Mouse (Mus musculus): Measurements from ENCODE around the gene Lrrc28. TPM values are rescaled to one million over a fixed set of nuclear protein-coding genes. Genes with fewer than 3 reads are reported as not detected.

The Lrrc28 gene
- polyA plus RNA-seq, 1 experiment from 2014 or later = 11.5 TPM

DNA sequence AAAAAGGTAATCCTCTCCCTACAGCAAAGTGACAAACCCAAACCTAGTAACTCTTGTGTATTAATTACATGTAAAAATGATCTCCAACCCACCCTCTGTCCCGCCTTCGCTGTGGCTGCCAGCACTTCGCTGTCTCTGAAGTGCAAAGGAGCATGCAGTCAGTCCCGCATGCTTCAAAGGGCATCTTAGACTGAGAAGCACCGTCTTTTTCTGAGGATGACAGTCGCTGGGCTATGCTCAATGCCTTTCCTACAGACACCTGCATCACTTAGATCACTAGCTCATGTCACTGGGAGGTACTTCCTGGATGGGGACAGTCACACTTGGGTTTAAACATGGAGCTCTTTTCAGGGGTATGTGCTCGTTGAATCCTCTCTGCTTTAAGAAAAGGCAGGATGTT, 133.5 kb downstream of the Lrrc28 start:
- Histone ChIP-seq H3K27me3 (no peaks in the 10 kb centered on the region), H3K4me3 (no peak overlapping the region), H3K9me3 (replicated peaks) (no peaks in the 10 kb centered on the region), H3K4me2 (no peak overlapping the region), H3K27ac (no peak overlapping the region), H3K4me1 (replicated peaks) (peaks cover 12% of the 10 kb centered on the region), H3K36me3 (no peaks in the 10 kb centered on the region), H3K9ac (no peak overlapping the region)
- ATAC-seq (replicated peaks; ENCODE audit: insufficient number of reproducible peaks, insufficient read depth, low FRiP score, low read depth) = no peak
- 85% methylated on average over 7 of the region's 7 CpGs for WGBS

DNA sequence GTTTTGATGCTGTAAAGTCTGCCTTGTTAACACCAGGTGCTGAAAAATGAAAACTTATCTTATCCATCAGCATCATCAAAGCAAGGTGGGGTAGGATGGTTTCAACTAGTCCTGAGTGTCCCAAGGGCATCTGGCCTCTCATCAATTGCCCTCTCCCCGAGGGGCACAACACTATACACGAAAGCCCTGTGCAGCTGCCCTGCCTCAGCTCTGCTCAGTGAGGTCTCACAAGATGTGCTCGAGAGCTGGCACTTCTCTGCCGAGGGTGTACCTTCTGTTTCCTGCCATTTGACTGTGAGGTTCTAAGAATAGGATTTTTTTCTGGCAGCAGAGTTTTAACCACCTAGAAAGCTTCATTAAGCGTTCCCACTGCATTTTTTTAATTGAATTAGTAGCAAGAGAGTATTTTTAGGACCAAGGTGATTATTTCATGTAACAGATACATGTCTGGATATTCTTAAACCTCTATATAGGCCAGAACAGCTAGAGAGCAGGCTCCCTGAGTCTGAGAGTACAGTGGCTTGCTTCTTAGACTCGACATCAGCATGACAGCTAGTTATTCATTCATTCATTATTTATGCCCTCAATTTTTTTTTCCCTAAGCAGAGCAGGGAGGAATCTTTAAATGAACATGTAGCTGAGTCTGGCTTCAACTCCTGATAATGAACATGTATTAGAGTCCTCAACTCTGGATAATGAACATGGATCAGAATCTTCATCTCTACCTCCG, 141.6 kb downstream of the Lrrc28 start:
- Histone ChIP-seq H3K4me2 (no peak overlapping the region), H3K9me3 (replicated peaks) (no peaks in the 10 kb centered on the region)
- ATAC-seq (replicated peaks; ENCODE audit: insufficient number of reproducible peaks, insufficient read depth, low FRiP score, low read depth) = no peak; the same call in 1 of the 2 replicates

DNA sequence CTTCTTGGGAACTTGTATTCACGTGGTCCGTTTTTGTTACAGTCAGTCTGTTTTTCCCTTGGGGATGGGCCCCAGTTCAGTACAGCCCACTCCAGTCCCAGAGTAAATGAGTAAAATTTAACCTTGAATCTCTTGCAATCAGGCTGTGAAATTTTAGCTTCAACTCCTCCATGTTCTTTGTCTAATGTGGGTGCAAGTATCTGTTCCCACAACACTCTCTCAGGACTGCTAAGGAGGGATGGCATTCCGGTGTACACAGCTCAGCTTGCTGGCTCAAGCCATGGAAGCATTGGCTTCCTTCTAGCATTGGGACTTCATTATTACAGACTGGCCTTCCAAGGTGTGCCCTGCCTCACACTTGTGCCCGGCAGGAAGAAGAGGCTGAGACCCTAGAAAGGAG, 142.4 kb downstream of the Lrrc28 start:
- Histone ChIP-seq H3K4me1 (replicated peaks) (peaks cover 25% of the 10 kb centered on the region), H3K36me3 (no peaks in the 10 kb centered on the region), H3K4me3 (no peak overlapping the region), H3K27me3 (no peaks in the 10 kb centered on the region), H3K4me2 (no peak overlapping the region), H3K9me3 (replicated peaks) (no peaks in the 10 kb centered on the region), H3K27ac (no peak overlapping the region), H3K9ac (no peak overlapping the region)
- WGBS = 64% methylated on average over 4 of the region's 4 CpGs
- ATAC-seq (replicated peaks; ENCODE audit: insufficient number of reproducible peaks, insufficient read depth, low FRiP score, low read depth) = no peak

More for the DNA sequence above, 141.6 kb downstream of the Lrrc28 start:
- no peak overlapping the region for H3K4me3 ChIP-seq
- H3K9ac ChIP-seq = no peak overlapping the region
- 42% methylated on average over 7 of the region's 7 CpGs for WGBS
- peak overlapping the region; percentile 28; the same call in 1 of the 2 replicates for H3K27ac ChIP-seq
- H3K4me1 ChIP-seq (replicated peaks) = peaks cover 25% of the 10 kb centered on the region
- H3K36me3 ChIP-seq = no peaks in the 10 kb centered on the region
- no peaks in the 10 kb centered on the region for H3K27me3 ChIP-seq

DNA sequence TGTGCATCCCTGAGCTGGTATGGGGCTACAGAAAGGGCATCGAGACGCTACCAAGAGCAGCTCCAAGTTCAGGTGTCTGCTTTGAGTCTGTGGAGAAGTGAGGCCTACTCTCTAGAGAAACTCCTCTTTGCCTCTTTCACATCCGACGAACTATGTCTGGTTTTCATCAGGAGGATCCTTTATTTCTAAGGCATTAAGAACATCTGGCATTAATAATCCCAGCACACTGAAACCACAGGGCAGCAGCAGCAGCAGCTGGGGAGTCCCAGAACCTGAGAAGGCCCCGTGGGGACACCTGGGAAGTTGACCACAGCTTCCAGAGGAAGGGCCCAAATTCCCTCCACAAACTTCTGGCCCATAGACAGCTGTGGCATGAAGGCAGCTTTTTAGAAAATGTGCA, 144.2 kb downstream of the Lrrc28 start:
- Histone ChIP-seq H3K9ac (no peak overlapping the region), H3K4me2 (no peak overlapping the region), H3K4me3 (no peak overlapping the region), H3K27ac (no peak overlapping the region), H3K4me1 (replicated peaks) (peaks cover 25% of the 10 kb centered on the region), H3K27me3 (no peaks in the 10 kb centered on the region), H3K36me3 (no peaks in the 10 kb centered on the region), H3K9me3 (replicated peaks) (no peaks in the 10 kb centered on the region)
- no peak for ATAC-seq (replicated peaks; ENCODE audit: insufficient number of reproducible peaks, insufficient read depth, low FRiP score, low read depth)
- 67% methylated on average over 5 of the region's 5 CpGs for WGBS

DNA sequence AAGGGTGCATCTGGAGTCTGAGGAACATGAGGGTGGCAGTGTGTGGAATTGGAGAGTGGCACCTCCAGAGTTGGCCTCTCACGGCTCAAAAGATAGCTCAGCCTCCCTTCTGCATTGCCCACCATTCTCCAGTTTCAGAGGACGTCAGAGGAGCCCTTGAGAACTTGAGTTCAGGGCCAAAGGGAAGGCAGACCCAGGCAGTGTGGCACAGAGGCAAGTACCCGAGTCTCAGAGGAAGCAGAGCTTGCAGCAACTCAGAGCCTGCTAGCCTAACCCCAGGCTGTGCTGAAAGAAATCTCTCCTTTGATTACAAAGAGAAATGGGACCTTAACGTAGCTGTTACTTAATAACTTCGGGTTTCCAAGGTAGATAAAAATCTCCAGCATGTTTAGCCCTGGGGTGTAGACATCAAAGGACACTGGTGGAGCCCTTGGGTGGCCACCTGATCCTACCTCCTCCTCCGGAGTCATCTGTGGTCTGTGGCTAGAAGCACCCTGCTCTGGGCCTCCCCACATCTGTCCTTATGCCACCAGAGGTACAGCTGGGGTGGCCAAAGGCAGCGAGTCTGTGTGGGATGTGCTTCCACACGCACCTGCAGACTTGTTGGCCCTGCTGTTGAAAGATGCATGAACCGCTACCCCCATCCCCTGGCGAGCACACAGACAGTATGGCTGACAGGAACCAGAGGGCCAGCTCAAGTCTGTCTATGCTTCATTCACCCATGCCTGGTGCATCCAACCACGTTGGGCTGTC, 144.8 kb downstream of the Lrrc28 start:
- no peak overlapping the region for H3K27ac ChIP-seq
- 65% methylated on average over 11 of the region's 11 CpGs for WGBS
- no peaks in the 10 kb centered on the region for H3K9me3 ChIP-seq (replicated peaks)
- H3K4me2 ChIP-seq = no peak overlapping the region
- H3K4me1 ChIP-seq (replicated peaks) = peaks cover 25% of the 10 kb centered on the region
- no peaks in the 10 kb centered on the region for H3K27me3 ChIP-seq
- no peaks in the 10 kb centered on the region for H3K36me3 ChIP-seq
- no peak for ATAC-seq (replicated peaks; ENCODE audit: insufficient number of reproducible peaks, insufficient read depth, low FRiP score, low read depth)
- H3K4me3 ChIP-seq = no peak overlapping the region
- H3K9ac ChIP-seq = no peak overlapping the region

DNA sequence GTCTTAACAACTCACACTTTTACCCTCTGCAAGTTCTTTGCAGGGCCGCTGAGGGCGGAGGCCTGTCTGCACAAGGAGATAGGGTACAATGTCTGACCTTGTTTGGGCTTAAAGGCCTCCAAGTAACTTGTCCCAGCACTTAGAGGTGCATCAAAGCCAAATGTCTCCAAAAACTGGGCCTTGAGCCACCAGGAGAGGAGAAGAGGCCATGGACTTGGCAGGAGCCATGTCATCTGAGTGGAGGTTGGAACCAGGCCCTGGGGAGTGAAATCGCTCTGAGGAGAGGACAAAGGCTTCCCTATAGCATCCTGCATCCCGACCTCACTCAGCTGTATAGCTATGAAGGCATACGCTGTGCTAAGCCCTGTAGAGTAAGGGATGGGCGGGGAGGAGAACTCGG, 145.6 kb downstream of the Lrrc28 start:
- ATAC-seq (replicated peaks; ENCODE audit: insufficient number of reproducible peaks, insufficient read depth, low FRiP score, low read depth) = no peak; the same call in 1 of the 2 replicates
- WGBS = 76% methylated on average over 7 of the region's 7 CpGs
- H3K4me1 ChIP-seq (replicated peaks) = peaks cover 29% of the 10 kb centered on the region
- H3K36me3 ChIP-seq = no peaks in the 10 kb centered on the region
- no peak overlapping the region for H3K9ac ChIP-seq
- H3K9me3 ChIP-seq (replicated peaks) = no peaks in the 10 kb centered on the region
- H3K27me3 ChIP-seq = no peaks in the 10 kb centered on the region
- H3K4me2 ChIP-seq = no peak overlapping the region
- H3K27ac ChIP-seq = no peak overlapping the region
- no peak overlapping the region for H3K4me3 ChIP-seq

DNA sequence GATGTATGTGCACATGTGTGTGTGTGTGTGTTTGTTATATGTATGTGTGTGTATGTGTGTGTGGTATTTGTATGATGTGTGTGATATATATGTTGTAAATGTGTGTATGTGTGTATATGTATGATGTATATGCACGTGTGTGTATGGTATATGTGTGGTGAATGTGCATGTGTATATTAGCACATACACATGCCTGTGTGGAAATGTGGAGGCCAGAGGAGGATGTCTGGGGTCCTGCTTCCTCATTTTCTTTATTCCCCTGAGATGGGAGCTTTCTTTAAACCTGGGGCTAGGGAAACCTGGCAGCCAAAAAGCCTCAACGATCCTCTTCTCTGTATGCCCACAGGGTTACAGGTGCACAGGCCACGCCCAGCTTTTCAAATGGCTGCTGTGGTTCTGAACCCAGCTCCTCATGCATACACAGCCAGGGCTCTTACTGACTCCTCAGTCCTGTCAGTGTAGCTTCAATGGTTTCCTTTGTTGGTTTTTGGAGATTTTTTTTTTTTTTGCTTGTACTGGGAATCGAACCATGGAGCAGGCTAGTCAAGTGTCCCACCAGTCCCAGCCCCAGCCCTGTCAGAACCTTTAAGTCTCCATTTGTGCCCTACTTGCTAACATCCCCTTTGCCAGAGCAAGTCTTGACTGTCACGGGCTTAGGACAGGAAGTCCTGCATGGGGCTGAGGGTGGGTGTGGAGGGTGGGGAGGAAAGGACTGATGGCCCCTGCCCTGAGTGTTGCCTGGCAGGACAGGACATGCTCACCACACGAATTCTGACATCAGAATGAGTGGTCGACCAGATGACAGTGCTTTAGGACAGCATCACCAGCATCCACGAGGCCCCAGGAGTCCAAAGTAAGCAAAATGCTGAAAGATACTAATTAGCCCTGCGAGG, 151.0 kb downstream of the Lrrc28 start:
- no peaks in the 10 kb centered on the region for H3K9me3 ChIP-seq (replicated peaks)
- WGBS = 73% methylated on average over 9 of the region's 9 CpGs
- H3K4me1 ChIP-seq (replicated peaks) = peaks cover 5% of the 10 kb centered on the region; the same call in 1 of the 2 replicates
- no peak for ATAC-seq (replicated peaks; ENCODE audit: insufficient number of reproducible peaks, insufficient read depth, low FRiP score, low read depth)
- H3K4me2 ChIP-seq = no peak overlapping the region
- no peak overlapping the region for H3K4me3 ChIP-seq
- H3K27me3 ChIP-seq = no peaks in the 10 kb centered on the region
- H3K9ac ChIP-seq = no peak overlapping the region
- no peaks in the 10 kb centered on the region for H3K36me3 ChIP-seq
- H3K27ac ChIP-seq = no peak overlapping the region

DNA sequence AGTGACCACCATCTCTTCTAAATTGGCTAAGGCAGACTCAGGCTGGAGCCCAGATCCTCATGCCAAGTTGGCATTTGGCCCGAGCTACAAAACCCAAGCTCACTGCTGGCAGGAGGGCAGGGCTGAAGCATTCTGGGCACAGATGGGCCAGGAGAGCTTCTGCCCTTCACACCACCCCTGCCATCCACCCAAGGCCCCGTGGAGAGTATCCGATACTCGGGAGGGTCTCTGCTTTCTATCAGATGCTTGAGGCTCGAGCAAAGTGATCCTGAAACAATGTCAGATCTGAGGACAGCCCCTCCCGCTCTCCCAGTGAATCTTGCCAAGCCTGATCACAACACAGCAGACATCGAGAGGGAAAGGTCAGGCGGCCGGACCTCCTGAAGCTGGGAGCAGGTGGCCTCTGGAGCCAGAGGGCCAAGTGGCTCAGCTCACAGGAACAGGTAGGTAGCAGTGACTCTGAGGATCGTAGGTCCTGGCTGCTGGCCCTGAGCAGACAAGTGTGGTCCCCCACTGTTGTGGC, 157.1 kb downstream of the Lrrc28 start:
- no peaks in the 10 kb centered on the region for H3K9me3 ChIP-seq (replicated peaks)
- H3K4me2 ChIP-seq = no peak overlapping the region
- ATAC-seq (replicated peaks; ENCODE audit: insufficient number of reproducible peaks, insufficient read depth, low FRiP score, low read depth) = no peak
- H3K4me3 ChIP-seq = no peak overlapping the region
- no peaks in the 10 kb centered on the region for H3K27me3 ChIP-seq
- no peak overlapping the region for H3K9ac ChIP-seq
- 66% methylated on average over 10 of the region's 10 CpGs for WGBS
- peak overlapping the region; percentile 25; the same call in 1 of the 2 replicates for H3K27ac ChIP-seq
- H3K4me1 ChIP-seq (replicated peaks) = peaks cover 16% of the 10 kb centered on the region
- no peaks in the 10 kb centered on the region for H3K36me3 ChIP-seq

DNA sequence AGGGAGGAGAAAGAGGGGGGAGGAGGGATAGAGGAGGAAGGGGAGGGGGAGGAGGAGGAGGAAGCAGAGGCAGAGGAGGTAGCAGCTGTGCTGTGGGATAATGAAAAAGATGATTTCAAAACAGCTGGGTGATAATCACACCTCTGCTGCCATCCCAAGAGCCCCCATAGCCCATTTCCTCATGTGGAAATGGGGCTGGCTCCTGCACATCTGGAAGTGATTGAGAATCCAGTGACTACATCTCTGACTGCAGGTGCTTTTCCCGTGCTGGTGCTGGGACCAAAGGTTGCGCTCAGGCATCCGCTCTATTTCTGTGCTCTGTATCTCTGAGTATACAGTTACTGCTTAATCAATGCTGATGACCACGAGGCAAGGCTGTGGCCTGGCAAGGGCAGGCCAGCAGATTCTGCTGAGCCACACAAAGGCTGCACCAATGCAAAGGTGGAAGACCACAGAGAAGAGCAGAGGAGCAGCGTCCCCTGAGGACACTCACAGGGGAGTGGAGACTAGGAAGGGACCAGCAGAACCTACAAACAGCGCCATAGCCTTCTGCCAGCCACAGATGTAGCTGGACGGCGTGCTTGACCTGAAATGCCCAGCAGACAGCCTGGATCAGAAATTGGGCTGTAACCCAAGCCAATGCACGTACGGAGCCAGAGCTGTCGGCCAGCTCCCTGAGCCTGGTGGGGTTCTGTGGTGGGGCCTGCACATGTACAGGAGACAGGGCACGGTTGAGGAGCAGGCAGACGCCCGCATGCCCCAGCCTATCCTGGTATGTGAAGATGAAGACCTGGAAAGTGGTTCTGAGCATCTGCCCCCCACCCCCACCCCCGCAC, 157.9 kb downstream of the Lrrc28 start:
- ATAC-seq (replicated peaks; ENCODE audit: insufficient number of reproducible peaks, insufficient read depth, low FRiP score, low read depth) = no peak
- no peaks in the 10 kb centered on the region for H3K27me3 ChIP-seq
- no peak overlapping the region for H3K4me2 ChIP-seq
- H3K36me3 ChIP-seq = no peaks in the 10 kb centered on the region
- H3K4me1 ChIP-seq (replicated peaks) = peaks cover 23% of the 10 kb centered on the region
- no peaks in the 10 kb centered on the region for H3K9me3 ChIP-seq (replicated peaks)
- H3K4me3 ChIP-seq = no peak overlapping the region
- no peak overlapping the region for H3K9ac ChIP-seq
- WGBS = 78% methylated on average over 15 of the region's 15 CpGs
- H3K27ac ChIP-seq = no peak overlapping the region

DNA sequence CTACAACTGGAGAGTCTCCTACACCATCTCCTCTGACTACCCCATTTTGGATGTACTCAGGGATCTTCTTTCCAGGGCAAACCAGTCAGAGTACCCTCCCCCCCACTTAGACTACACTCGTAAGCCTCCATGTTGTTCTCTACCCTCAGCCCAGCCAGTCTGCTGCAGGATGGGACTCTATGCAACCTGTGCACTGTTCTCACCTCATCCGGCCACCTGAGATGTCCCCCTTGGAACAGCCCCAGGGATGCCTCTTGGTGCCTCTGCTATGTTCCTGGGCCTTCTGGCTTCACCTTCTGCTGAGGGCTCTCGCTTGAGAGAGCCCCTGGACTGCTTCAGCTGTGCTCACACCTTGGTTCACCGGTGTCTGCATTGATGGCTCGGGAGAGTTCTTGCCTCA, 158.7 kb downstream of the Lrrc28 start:
- H3K36me3 ChIP-seq = no peaks in the 10 kb centered on the region
- no peak for ATAC-seq (replicated peaks; ENCODE audit: insufficient number of reproducible peaks, insufficient read depth, low FRiP score, low read depth)
- H3K9ac ChIP-seq = no peak overlapping the region
- H3K4me2 ChIP-seq = no peak overlapping the region
- no peak overlapping the region for H3K27ac ChIP-seq
- 79% methylated on average over 5 of the region's 5 CpGs for WGBS
- no peaks in the 10 kb centered on the region for H3K9me3 ChIP-seq (replicated peaks)
- H3K4me1 ChIP-seq (replicated peaks) = peaks cover 26% of the 10 kb centered on the region
- no peak overlapping the region for H3K4me3 ChIP-seq
- no peaks in the 10 kb centered on the region for H3K27me3 ChIP-seq
